Mouse (Mus musculus) lung, adult 2 months (tissue): ENCODE results near the gene Ptcd1.

Source experiments
- CTCF ChIP-seq: fragments of 200-500 bp; IDR thresholded peaks from 2 replicates; pipeline ENCODE4 v1.5.1; 2011; ENCODE audit warnings: mild to moderate bottlenecking, low read length, control low read depth; ENCODE audit not compliant: insufficient read depth
- POLR2A ChIP-seq: fragments of 200-500 bp; IDR thresholded peaks from 2 replicates; pipeline ENCODE4 v1.6.1; 2011; ENCODE audit warnings: low read depth, mild to moderate bottlenecking, control low read depth, low read length, borderline replicate concordance; ENCODE audit errors: extremely low read depth

DNA sequence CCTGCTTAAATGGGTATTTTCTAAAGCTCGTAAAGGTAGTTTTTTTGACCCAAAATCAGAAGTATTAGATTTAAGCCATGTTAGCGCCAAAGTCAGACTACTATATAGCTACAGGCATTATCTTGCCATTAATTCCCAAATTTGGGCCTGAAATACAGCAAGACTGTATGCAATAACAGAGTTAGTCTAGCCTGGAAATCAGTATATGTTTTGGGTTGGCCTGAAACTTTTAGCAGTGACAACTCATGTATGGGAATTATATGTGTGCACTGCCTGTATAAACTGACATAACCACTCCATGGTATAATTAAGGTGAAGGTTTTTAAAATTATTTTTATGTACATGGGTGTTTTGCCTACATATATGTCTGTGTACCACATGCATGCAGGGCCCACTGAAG, 25.1 kb upstream of the Ptcd1 start, which contains the start of gene Atp5j2:
- TF ChIP-seq CTCF (no peak), POLR2A (no peak)
